Mouse (Mus musculus): Measurements from ENCODE around the gene Ptpn14. TPM values are rescaled to one million over a fixed set of nuclear protein-coding genes. Genes with fewer than 3 reads are reported as not detected.

Gene Ptpn14
- polyA plus RNA-seq, 2 experiments from 2014 or later, result 0.11 to 0.38 TPM

DNA sequence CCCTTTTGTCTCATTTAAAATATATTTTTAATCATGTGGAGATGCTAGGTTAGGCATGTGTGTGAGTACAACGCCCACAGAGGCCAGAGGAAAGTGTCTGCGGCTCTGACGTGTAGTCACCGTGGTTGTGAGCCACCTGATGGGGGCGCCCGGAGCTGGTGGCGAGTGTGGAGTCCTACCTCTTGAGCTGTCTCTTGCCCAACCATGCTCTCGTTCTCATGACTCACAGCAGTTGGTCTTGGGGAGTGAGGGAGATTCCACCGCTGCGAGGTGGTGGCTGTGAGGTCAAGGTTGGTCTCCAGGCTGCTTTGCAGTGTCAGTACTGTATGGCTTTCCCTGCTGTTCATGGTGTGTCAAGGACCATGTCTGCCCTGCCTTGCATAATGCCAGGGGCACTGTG lies 140.0 kb downstream of the Ptpn14 start:
- no peak for ATAC-seq

DNA sequence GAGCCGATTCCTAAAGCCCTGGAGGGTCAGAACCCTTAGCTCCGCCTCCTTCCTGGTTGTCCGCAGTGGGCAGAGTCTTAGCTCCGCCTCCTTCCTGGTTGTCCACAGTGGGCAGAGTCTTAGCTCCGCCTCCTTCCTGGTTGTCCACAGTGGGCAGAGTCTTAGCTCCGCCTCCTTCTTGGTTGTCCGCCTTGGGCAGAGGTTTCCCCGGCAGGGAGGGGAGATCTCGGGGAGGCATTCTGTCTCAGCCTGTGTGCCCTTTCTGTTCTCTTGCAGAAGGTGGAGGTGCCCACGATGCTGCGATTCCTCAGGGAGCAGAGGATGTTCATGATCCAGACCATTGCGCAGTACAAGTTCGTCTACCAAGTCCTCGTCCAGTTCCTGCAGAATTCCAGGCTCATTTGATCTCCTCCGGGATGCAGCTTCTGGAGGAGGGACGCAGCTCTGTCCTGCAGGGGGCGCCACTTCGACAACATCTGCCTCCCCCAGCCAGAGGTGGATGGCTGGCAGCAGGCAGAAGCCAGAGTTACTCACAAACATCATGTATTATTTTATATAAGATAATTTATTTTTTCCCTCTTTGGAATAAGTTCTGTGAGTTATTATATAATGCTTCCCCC lies 141.7 kb downstream of the Ptpn14 start:
- no peak for ATAC-seq

DNA sequence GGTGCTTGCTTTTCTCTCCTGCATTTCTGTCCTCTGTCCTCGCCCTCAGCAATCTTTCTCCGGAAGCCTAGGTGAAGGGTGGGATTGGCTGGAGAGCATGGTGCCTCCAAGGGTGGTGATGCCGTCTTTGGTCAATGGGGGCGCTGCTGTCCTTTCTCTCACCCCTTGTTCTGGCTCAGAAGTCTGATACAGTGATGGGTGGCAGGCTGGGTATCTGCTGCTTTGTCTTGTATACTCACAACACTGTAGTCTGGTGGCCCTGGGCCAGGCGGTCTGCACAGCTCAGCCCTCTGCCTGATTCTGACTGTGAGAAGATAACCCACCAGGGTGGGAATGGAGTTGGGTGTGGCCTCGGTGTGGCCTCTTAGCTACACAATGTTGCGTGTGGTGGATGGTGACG lies 142.5 kb downstream of the Ptpn14 start:
- ATAC-seq, result no peak

DNA sequence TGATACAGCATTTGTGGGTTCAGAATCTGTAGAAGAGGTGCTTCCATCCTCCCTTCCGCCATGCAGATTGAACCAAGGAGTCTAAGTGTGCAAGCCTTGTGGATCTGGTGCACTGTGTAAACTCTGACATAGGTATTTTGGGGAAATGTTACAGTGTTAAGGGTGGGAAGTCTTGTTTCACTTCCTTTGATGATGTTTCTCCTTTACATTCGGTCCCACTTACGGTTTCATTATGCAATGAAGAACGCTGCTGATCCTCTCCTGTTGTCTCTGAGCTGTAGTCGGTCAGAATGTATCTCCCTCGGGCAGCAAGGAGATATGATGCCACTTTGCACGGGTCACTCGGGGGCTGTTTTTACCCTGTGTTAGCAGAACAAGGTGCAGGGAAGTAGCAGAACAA lies 143.6 kb downstream of the Ptpn14 start:
- no peak for ATAC-seq

DNA sequence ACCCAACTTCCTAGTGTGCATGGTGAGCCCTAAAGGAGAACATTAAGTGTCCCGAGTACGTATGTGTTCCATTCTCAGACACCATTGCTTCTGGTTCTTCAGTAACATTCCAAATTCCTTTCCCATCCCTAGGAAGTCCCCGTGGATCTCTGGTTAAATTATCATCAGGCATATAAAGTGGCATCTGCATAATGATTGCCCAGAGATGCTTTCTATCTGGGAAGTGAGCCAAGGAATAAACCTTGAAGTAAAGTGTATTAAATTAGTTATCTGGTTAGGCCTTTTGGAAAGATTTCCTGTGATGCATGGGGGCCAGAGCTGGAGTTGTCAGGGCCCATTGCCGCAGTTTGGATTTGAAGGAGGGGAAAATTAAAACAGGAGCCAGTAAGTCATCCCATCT lies 144.0 kb downstream of the Ptpn14 start:
- no peak for ATAC-seq

DNA sequence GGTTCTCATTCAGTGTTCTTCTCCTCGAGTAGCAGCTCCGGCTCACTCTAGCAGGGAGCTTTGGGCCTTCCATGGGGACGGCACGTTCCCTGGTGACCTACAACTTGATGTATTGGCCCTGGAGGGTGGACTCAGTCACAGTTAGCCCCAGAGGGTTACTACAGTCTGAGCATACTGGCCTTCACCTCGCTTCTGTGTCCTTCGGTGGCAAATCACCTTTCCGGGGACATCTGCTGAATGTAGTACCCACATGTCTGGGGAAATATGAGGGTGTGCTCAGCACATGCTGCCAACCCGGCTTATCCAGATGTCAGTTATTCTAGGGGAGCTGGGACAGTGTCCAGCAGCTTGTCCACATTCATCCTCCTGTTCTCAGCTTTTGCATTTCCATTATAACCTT lies 145.5 kb downstream of the Ptpn14 start:
- no peak for ATAC-seq

DNA sequence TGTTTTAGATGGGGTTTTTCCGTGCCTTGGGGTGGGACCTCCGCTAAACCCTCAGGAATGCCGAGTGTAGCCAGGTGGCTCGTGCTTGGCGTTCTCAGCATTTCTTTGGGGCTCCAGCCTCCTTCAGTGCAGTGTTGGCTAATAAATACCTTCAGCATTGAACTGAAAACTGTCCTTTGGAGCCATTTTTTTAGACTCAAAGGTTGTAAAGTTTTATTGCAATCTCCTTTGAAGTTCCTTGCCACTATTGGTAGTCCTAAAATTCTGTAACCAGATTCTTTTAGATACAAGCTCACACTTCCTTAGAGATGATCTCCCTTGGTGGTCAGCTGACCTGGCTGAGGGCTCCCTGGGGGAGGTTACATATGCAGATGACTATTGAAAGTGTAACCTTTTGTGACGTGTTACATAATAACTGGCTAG lies 147.4 kb downstream of the Ptpn14 start:
- no peak for ATAC-seq

DNA sequence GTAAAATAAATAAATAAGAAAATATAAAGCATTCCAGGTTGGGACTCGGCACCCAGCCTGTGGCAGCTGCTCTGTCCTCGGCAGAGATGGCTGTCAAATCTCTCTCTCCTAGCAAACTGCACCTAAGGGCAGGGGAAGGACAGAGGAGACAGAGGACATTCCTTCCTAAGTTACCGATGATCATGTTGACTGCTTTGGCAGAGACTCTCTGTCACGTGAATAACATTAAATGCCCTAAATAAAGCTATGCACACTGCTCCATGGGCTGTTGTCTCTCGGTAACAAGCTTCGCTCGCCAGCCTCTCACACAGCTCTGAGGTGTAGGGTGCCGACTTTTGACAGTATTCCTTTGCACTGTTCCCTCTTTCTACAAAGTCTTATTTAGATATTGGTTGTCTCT lies 148.1 kb downstream of the Ptpn14 start:
- ATAC-seq, result no peak

DNA sequence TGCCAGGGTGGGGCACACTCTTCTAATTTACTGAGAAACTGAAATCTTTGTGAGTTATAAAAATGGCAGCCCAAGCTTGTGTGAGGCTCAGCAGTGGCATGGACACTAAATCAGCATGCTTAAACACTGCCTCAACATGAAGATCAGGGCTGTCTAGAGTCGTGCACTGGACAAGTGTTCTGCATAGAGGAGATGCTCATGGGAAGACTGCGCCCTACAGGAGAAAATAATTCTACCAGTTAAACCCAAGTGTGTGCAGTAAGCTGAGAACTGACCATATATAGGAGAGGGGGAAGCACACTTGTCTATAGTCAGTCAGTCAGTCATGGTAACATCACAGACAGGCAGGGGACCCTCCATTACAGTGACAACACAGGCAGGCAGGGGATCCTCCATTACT lies 151.1 kb downstream of the Ptpn14 start:
- ATAC-seq, result no peak

DNA sequence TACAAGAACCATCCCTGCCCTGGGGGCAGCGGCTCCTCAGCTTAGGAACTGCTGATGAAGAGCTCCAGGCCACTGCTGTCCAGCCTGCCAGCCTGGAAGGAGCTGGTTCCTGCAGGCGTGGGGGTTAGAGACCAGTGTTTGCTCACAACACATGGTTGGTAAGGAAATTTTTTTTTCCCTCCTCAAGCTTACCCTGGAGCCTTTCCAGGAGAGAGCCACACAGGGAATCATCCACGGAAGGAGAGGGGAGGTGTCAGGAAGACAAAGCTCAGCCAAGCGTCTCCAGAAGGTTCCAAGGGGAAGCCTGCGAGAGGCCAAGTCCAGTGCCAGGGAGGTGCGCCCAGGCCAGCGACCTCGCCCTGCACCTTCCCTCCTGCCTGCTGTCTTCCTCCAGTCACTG lies 151.9 kb downstream of the Ptpn14 start:
- ATAC-seq, result no peak

DNA sequence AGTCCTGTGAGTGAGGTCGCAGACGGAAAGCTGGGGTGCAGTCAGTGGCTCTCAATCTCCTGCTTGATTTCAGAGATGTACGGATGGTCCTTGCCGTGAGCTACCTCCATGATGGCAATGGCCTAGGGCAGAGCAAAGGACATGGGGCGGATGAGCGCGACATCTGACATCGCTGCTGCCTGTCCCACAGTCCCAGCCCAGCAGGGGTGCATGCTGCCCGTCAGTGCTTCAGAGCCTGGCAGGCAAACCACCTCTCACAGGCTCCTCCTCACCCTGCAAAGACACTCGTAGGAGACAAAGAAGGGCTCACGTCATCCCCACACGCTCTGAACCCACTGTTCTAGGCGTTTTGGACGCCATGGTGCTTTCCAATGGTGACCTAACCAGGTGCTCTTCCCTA lies 152.7 kb downstream of the Ptpn14 start:
- no peak for ATAC-seq

DNA sequence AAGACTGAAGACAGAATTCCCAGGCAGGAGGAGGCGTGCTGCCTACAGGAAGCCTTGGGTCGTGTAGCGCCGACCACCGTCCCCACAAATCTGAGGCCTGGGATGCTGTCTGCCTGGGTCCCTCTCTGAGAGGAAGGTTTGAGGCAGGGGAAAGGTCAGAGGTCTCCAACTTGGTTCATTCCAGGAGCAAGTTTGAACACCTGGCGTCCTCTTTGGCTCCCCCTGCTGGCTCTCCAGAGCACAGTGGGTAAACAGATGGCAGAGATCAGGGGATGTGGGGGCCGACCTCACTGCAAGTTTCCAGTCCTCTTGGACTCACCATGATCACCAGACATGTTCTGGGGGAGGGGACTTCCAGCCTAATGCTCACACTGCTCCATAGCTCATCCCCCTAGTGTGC lies 154.8 kb downstream of the Ptpn14 start:
- peak; percentile 56 for ATAC-seq

DNA sequence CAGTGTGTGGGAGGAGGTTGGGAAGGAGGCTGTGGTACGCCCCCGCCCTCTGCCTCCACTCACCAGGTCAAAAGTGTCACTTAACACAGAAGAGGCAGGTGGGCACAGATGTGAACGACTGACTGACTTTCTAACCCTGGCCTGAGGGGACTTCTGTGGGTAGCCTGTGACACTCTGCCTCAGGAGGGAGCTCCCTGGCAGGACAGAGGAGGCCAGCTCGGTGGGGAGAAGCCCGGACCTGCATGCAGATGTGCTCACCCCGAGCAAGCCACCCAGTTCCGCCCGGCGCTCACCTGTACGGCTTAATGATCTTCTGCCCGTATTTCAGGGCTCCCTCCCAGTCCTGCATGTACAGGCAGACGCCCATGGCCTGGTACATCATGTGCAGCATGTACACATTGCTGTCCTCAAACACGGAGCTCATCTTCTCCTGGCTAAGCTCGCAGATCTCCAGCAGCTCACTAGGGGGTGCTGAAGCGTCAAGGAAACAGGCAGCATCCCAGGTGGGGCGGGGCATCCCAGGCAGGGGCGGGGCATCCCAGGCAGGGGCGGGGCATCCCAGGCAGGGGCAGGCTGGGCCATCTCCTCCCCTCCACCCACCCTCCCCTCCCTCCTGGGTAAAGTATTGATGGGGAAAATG lies 155.6 kb downstream of the Ptpn14 start:
- no peak for ATAC-seq

DNA sequence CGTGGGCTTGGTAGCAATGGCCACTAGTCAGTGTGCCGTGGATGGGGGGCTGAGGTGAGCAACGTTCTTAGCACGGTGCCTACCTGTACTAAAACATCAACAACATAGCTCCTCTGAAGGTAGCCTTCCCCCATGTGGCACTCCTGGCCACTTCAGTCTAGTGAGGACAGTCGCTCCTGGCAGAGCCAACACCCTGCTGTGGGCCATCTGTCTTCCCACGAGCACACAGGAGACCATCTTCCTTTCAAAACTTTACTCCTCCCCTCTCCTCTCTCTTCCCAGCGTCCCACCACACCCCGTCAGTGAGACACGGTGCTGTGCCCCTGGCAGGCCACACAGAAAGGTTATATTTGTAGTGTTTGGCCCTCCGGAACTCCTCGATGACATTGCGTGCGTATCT lies 156.9 kb downstream of the Ptpn14 start:
- ATAC-seq, result no peak

DNA sequence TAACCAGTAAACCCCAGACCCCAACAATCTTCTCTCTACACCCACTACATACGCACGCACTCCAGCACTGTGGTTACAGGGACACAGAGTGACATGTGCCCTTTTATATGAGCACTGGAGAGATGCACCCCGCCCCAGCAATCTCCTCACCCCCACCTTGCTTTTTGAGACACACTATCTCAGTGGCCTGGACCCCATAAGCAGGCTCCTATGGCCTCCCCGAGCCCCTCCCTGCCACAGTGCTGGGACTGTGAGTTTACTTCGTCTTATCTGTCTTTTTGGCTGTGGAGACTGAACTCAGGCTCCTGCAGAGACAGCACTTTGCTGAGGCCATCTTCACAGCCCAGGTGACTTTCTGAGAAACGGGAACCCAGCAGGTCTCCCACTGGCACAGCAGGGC lies 157.9 kb downstream of the Ptpn14 start:
- no peak for ATAC-seq

DNA sequence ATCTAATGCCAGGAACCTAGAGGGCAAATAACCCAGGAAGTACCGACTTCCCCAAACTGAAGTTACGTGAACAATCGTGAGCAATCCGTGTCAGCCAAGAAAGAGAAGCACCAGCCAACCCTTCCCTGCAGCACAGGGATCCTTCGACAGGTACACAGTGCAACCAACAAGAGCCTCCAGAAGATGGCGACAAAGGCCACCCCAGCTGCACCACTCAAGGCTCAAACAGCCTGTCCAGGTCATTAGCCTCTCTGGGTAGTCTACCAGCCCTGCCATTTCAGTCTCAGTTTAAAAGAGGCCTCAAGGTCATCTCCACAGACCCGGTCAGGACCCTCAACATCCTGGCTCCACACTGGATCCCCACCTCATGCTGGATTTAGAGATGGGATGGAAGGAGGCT lies 159.4 kb downstream of the Ptpn14 start:
- ATAC-seq, result peak; percentile 79

DNA sequence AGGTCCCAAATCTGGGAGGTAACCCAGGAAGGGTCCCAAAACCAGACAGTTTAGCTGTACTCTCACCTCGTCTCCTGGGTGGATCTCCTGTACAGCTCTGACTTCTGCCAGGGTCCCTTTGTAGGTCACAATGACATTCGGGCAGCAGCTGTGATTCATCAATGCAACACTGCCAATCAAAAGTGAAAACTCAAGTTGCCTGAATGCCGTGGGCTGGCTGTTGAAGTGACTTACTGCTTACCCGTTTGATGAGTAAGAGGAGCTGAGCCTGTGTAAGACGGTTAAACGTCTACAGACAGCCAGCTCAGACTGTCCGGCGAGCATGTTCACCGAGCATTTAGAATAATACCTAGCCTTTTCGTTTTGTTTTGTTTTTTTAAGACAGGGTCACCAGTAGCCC lies 160.7 kb downstream of the Ptpn14 start:
- ATAC-seq, result no peak

DNA sequence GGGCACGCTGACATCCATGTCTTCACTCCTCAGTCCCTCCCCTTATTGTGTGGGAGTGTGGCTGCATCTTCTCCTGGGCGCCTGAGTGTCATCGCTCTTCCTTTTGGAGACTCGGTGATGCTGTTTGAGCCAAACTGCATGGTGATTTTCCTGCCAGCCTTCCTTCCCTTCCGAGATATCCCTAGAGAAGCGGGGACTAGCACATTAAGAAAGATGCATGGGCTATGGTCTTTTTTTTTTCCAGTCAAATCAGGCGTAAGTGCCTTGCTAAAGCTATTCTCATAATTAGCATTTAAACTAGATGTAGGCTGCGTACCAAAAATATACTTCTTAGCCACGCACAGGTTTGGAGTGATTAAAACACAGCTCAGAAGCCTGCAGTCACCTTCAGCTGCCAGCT lies 166.1 kb downstream of the Ptpn14 start:
- no peak for ATAC-seq

DNA sequence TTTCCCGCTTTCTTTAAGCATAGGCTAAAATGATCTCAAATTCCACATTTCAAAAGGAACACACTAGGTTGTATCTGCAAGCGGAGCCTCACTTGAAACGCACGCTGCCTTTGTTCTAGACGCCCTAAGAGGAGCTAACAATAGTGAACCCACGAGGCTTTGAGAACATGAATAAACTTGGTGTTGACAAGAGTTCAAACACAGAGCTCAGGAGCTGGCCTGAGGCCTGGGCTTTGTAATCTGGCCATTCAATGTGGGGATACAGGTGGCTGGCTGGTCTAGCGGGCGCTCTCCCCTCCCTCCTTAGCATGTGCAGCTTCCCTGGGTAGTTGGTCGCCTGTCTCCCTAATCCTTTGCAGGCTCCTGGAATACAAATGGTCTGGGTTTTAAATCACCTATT lies 169.8 kb downstream of the Ptpn14 start:
- no peak for ATAC-seq

DNA sequence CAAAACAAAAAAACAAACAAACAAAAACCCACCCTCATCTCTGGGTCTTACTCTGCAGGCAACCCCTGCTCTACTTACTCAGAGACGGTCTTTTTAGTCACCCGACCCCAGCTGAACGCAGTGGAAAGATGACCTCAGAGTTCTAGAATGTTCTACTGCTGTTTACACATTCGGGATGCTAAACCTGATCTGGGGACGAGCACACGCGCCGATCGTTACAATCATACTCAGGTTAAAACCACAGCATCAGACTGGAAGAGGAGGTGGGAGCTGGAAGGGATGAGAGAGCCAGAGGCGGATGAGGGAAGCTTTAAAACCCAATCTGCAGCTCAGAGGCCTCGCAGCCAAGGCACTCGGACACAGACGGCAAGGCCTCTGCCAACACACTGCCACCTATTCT lies 170.6 kb downstream of the Ptpn14 start:
- ATAC-seq, result no peak

DNA sequence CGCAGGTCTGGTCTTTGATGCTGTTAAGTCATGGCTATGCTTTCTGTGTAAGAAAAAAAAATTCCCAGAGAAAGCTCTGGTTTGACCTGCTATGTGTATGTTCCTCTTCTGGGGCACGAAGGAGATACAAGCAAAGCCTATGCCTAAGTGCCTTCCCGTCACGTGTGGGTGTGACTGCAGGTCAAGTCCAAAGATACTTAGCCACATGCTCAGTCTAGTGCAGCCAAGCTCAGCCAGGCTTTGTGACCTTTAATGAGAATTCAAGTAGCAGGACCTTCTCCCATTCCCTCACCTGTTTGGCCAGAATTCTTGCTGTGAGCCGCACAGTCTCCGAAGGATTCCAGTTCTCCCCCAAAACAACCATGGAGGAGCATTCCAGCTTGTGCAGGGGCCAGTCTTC lies 171.5 kb downstream of the Ptpn14 start:
- no peak for ATAC-seq

DNA sequence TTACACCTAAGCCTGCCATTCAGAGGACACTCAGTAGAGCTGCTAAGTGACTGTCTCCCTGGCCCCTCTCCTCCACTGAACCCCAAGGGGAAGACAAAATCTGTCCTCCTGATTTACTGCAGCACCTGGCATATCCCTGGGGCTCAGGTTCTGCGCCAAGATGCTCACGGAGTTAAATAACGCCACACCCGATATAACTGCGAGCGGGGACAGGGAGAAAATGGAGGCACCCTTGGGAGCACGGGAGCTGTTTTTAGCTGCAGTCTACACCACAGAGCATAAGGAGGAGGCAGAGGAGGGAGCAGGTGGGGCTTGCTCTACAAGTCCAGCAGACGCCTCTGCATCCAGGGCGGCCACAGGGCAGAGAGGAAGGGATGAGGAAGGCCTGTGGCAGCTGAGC lies 174.3 kb downstream of the Ptpn14 start:
- ATAC-seq, result no peak

DNA sequence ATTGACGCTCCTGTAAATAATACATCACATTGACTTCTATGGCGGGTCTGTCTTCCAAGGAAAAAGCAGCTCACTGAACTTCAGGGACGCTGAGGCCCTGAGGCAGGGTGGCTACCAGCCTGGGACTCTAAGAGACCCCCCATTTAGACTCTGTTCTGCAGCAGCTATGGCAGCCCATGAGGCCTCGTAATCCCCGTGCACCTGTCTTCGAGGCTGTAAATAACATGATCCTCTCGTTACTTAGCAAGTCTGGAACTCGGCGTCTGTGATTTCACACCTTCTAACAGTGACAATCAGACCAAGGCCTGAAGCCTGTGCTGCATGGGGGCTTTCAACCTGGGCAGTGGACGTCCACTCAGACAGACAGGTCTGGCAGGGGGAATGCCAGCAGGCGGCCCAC lies 175.1 kb downstream of the Ptpn14 start:
- ATAC-seq, result no peak

DNA sequence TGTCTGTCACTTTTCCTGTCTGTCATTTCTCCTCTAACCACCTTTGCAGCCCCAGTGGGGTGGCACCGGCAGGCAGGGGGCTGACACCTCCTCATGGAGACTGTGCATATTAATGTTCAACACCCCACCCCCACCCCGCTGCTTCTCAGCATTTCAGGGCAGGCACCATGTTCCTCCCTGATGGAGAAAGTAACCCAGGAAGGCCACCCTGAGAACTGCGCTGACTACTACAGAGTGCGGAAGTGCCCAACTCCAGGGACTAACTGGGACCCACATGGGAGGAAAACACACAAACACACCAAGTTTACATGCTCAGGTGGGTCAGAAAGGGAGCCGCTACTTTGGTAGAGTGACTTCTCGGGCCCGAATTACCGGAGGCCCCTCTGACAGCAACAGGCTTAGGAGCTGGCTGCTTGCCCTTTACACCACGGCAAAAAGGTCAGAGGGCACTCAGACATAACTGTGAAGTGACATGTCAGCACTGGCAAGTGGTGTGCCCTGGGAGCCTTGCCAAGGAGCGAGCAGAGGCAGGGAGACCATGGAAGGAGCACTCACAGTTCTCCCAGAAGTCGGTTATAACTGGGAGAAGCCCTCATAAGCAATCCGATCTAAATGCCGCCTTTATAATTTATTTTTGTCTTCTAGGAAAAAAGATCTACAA lies 182.7 kb downstream of the Ptpn14 start:
- no peak for ATAC-seq

Data from CD4-positive, CD25-positive, alpha-beta regulatory T cell, adult 4 months (primary cell).